Mouse (Mus musculus): ENCODE data around the gene Opn3.

The Opn3 gene

GRCm38 (mm10) chr1:175659900-175660299 is 32.7 kb downstream of the Opn3 start:
- DNase-seq (ENCODE audit: low spot score in 2 of 2): no peak

GRCm38 (mm10) chr1:175648615-175649014 is 44.0 kb downstream of the Opn3 start:
- no peak for DNase-seq (ENCODE audit: low spot score in 2 of 2)

GRCm38 (mm10) chr1:175646952-175647351 is 45.6 kb downstream of the Opn3 start:
- DNase-seq (ENCODE audit: low spot score in 2 of 2): no peak

- DNase-seq (ENCODE audit: low spot score in 2 of 2): no peak
These were observed 48.9 kb downstream of the Opn3 start for GRCm38 (mm10) chr1:175643496-175644265.

GRCm38 (mm10) chr1:175640435-175641150 is 52.0 kb downstream of the Opn3 start:
- DNase-seq (ENCODE audit: low spot score in 2 of 2): no peak

GRCm38 (mm10) chr1:175639072-175639471 is 53.5 kb downstream of the Opn3 start:
- no peak for DNase-seq (ENCODE audit: low spot score in 2 of 2)

- no peak for DNase-seq (ENCODE audit: low spot score in 2 of 2)
These were observed 54.9 kb downstream of the Opn3 start for GRCm38 (mm10) chr1:175637677-175638076.

- DNase-seq (ENCODE audit: low spot score in 2 of 2): no peak
These were observed 60.1 kb downstream of the Opn3 start for GRCm38 (mm10) chr1:175632470-175632869.

GRCm38 (mm10) chr1:175631721-175632221 is 60.8 kb downstream of the Opn3 start:
- no peak for DNase-seq (ENCODE audit: low spot score in 2 of 2)

- DNase-seq (ENCODE audit: low spot score in 2 of 2): no peak
These were observed 61.5 kb downstream of the Opn3 start for GRCm38 (mm10) chr1:175631080-175631479.

- DNase-seq (ENCODE audit: low spot score in 2 of 2): no peak
These were observed 62.2 kb downstream of the Opn3 start for GRCm38 (mm10) chr1:175630345-175630744.

- no peak for DNase-seq (ENCODE audit: low spot score in 2 of 2)
These were observed 63.3 kb downstream of the Opn3 start for GRCm38 (mm10) chr1:175629248-175629647.

GRCm38 (mm10) chr1:175625990-175626692 is 66.4 kb downstream of the Opn3 start:
- no peak for DNase-seq (ENCODE audit: low spot score in 2 of 2)

- peak; percentile 96 for DNase-seq (ENCODE audit: low spot score in 2 of 2)
These were observed 67.2 kb downstream of the Opn3 start, which contains the start of gene Fh1 for GRCm38 (mm10) chr1:175625257-175625879. Gene Fh1, minus strand, starts transcription at chr1:175625635.

- DNase-seq (ENCODE audit: low spot score in 2 of 2): no peak
These were observed 68.9 kb downstream of the Opn3 start for GRCm38 (mm10) chr1:175623656-175624055.

- no peak for DNase-seq (ENCODE audit: low spot score in 2 of 2)
These were observed 72.7 kb downstream of the Opn3 start, which contains the start of gene Kmo for GRCm38 (mm10) chr1:175619814-175620431. Gene Kmo, plus strand, starts transcription at chr1:175620381.

- no peak for DNase-seq (ENCODE audit: low spot score in 2 of 2)
These were observed 77.6 kb downstream of the Opn3 start for GRCm38 (mm10) chr1:175614992-175615391.

Measured in frontal cortex, postnatal 10 days (tissue).